Mouse (Mus musculus) CH12.LX (cell line): ENCODE results near the gene Arih2. TPM values are rescaled to one million over a fixed set of nuclear protein-coding genes. Genes with fewer than 3 reads are reported as not detected.

ENCODE experiments used
- DNase-seq: peaks from one replicate; pipeline ENCODE4 v3.0.0-alpha.2; 2013; ENCODE audit errors: extremely low read depth
- H3K27ac ChIP-seq: 2 replicates; pipeline ENCODE4 v1.5.1; 2012; ENCODE audit warnings: low read depth, mild to moderate bottlenecking, control low read depth, moderate library complexity; ENCODE audit not compliant: insufficient read depth
- H3K27me3 ChIP-seq: replicated peaks from 2 replicates; pipeline ENCODE3; 2012; ENCODE audit warnings: inconsistent platforms
- H3K36me3 ChIP-seq, 2 experiments: replicated peaks in 1 of 2; 2 replicates each; pipeline versions ENCODE3 to v1.6.1; 2012; ENCODE audit warnings: inconsistent platforms in 1 of 2, low read length in 1 of 2, mild to moderate bottlenecking in 1 of 2, mixed read lengths in 1 of 2, moderate library complexity in 1 of 2; ENCODE audit not compliant: control insufficient read depth in 1 of 2, insufficient read depth in 1 of 2
- H3K4me1 ChIP-seq, 2 experiments: 2 replicates each; pipeline ENCODE4 v1.6.1; 2012; ENCODE audit warnings: inconsistent platforms in 1 of 2, moderate library complexity in 1 of 2; ENCODE audit not compliant: insufficient read depth in 2 of 2, control insufficient read depth in 1 of 2
- H3K4me2 ChIP-seq: 2 replicates; pipeline ENCODE4 v1.6.1; 2012; ENCODE audit warnings: low read depth, mild to moderate bottlenecking, control low read depth; ENCODE audit not compliant: poor library complexity, insufficient read depth, severe bottlenecking
- H3K4me3 ChIP-seq, 3 experiments: fragments of 150-350 bp in 1 of 3; sonication (generic) in 1 of 3; replicated peaks in 1 of 3; 2 replicates each; pipeline versions ENCODE3 to v1.5.1; 2011 to 2012; ENCODE audit warnings: low read depth in 2 of 3, low read length in 2 of 3, mild to moderate bottlenecking in 2 of 3, moderate library complexity in 2 of 3, control low read depth in 1 of 3, improper control_type of control experiment in 1 of 3, inconsistent platforms in 1 of 3, mixed read lengths in 1 of 3; ENCODE audit not compliant: poor library complexity in 1 of 3
- H3K79me2 ChIP-seq: replicated peaks from 2 replicates; pipeline ENCODE4 v1.6.1; 2012; ENCODE audit warnings: mild to moderate bottlenecking, moderate library complexity; ENCODE audit not compliant: control insufficient read depth, poor library complexity, insufficient read depth, severe bottlenecking; ENCODE audit errors: extremely low read depth
- H3K9ac ChIP-seq: 2 replicates; pipeline ENCODE4 v1.6.1; 2012; ENCODE audit warnings: low read depth, mild to moderate bottlenecking, control low read depth, moderate library complexity; ENCODE audit not compliant: insufficient read depth
- H3K9me3 ChIP-seq: replicated peaks from 2 replicates; pipeline ENCODE3; 2012; ENCODE audit warnings: low read length, inconsistent platforms, mixed read lengths
- BHLHE40 ChIP-seq: IDR thresholded peaks from 2 replicates; pipeline ENCODE4 v1.6.1; 2011; ENCODE audit warnings: mild to moderate bottlenecking, low read depth, low read length, improper control_type of control experiment
- CHD1 ChIP-seq: IDR thresholded peaks from 2 replicates; pipeline ENCODE4 v1.6.1; 2012; ENCODE audit warnings: low read depth, low read length, improper control_type of control experiment, inconsistent platforms
- CHD2 ChIP-seq: IDR thresholded peaks from 2 replicates; pipeline ENCODE4 v1.6.1; 2011; ENCODE audit warnings: low read length, improper control_type of control experiment
- CTCF ChIP-seq, 2 experiments: IDR thresholded peaks in 1 of 2; conservative IDR thresholded peaks in 1 of 2; 2 replicates each; pipeline ENCODE4 v1.5.1; 2011 to 2012; ENCODE audit warnings: low read depth in 2 of 2, low read length in 2 of 2, improper control_type of control experiment in 1 of 2, inconsistent platforms in 1 of 2, mild to moderate bottlenecking in 1 of 2, moderate library complexity in 1 of 2
- E2F4 ChIP-seq: IDR thresholded peaks from 2 replicates; pipeline ENCODE4 v1.6.1; 2011; ENCODE audit warnings: low read depth, low read length, improper control_type of control experiment; ENCODE audit not compliant: insufficient replicate concordance
- ELF1 ChIP-seq: IDR thresholded peaks from 2 replicates; pipeline ENCODE4 v1.6.1; 2014; ENCODE audit warnings: low read depth, mild to moderate bottlenecking, inconsistent platforms, low read length, improper control_type of control experiment
- EP300 ChIP-seq: IDR thresholded peaks from 2 replicates; pipeline ENCODE4 v1.6.1; 2011; ENCODE audit warnings: low read length, improper control_type of control experiment
- ETS1 ChIP-seq: conservative IDR thresholded peaks from 2 replicates; pipeline ENCODE4 v1.6.1; 2012; ENCODE audit warnings: low read depth, mild to moderate bottlenecking, inconsistent platforms, low read length, improper control_type of control experiment, moderate library complexity
- GABPA ChIP-seq: IDR thresholded peaks from 2 replicates; pipeline ENCODE4 v1.6.1; 2012; ENCODE audit warnings: low read depth, low read length, improper control_type of control experiment, inconsistent platforms; ENCODE audit not compliant: insufficient replicate concordance
- HCFC1 ChIP-seq: IDR thresholded peaks from 2 replicates; pipeline ENCODE4 v1.6.1; 2012; ENCODE audit warnings: low read depth, mild to moderate bottlenecking, inconsistent platforms, low read length, improper control_type of control experiment
- IRF4 ChIP-seq: IDR thresholded peaks from 2 replicates; pipeline ENCODE4 v1.6.1; 2014; ENCODE audit warnings: low read depth, mild to moderate bottlenecking, inconsistent platforms, low read length, improper control_type of control experiment
- JUN ChIP-seq: IDR thresholded peaks from 2 replicates; pipeline ENCODE4 v1.6.1; 2011; ENCODE audit warnings: low read depth, mild to moderate bottlenecking, low read length, improper control_type of control experiment, moderate library complexity; ENCODE audit not compliant: insufficient read depth
- JUND ChIP-seq: conservative IDR thresholded peaks from 2 replicates; pipeline ENCODE4 v1.6.1; 2011; ENCODE audit warnings: low read depth, low read length, improper control_type of control experiment
- KAT2A ChIP-seq: IDR thresholded peaks from 2 replicates; pipeline ENCODE4 v1.6.1; 2012; ENCODE audit warnings: low read length, improper control_type of control experiment, inconsistent platforms; ENCODE audit not compliant: insufficient replicate concordance
- MAFK ChIP-seq: IDR thresholded peaks from 2 replicates; pipeline ENCODE4 v1.6.1; 2011; ENCODE audit warnings: low read length, improper control_type of control experiment; ENCODE audit not compliant: insufficient replicate concordance
- MAX ChIP-seq: IDR thresholded peaks from 2 replicates; pipeline ENCODE4 v1.6.1; 2011; ENCODE audit warnings: low read length, improper control_type of control experiment
- MAZ ChIP-seq: IDR thresholded peaks from 2 replicates; pipeline ENCODE4 v1.6.1; 2012; ENCODE audit warnings: low read depth, mild to moderate bottlenecking, inconsistent platforms, low read length, improper control_type of control experiment, moderate library complexity
- MEF2A ChIP-seq: IDR thresholded peaks from 2 replicates; pipeline ENCODE4 v1.6.1; 2014; ENCODE audit warnings: low read depth, mild to moderate bottlenecking, inconsistent platforms, low read length, improper control_type of control experiment, borderline replicate concordance
- MXI1 ChIP-seq: IDR thresholded peaks from 2 replicates; pipeline ENCODE4 v1.6.1; 2011; ENCODE audit warnings: mild to moderate bottlenecking, low read depth, low read length, improper control_type of control experiment
- MYC ChIP-seq: IDR thresholded peaks from 2 replicates; pipeline ENCODE4 v1.6.1; 2011; ENCODE audit warnings: low read depth, mild to moderate bottlenecking, improper control_type of control experiment, low read length
- NELFE ChIP-seq: IDR thresholded peaks from 2 replicates; pipeline ENCODE4 v1.6.1; 2011; ENCODE audit warnings: low read depth, low read length, improper control_type of control experiment
- NRF1 ChIP-seq: IDR thresholded peaks from 2 replicates; pipeline ENCODE4 v1.6.1; 2014; ENCODE audit warnings: low read depth, mild to moderate bottlenecking, inconsistent platforms, low read length, improper control_type of control experiment, moderate library complexity
- PAX5 ChIP-seq: IDR thresholded peaks from 2 replicates; pipeline ENCODE4 v1.6.1; 2012; ENCODE audit warnings: low read length, inconsistent platforms, mixed read lengths
- POLR2A ChIP-seq: IDR thresholded peaks from 2 replicates; pipeline ENCODE4 v1.6.1; 2011; ENCODE audit warnings: low read depth, mild to moderate bottlenecking, improper control_type of control experiment, low read length
- POLR2AphosphoS2 ChIP-seq: IDR thresholded peaks from 2 replicates; pipeline ENCODE4 v1.6.1; 2011; ENCODE audit warnings: low read depth, low read length, improper control_type of control experiment
- RAD21 ChIP-seq: IDR thresholded peaks from 2 replicates; pipeline ENCODE4 v1.6.1; 2011; ENCODE audit warnings: low read depth, mild to moderate bottlenecking, low read length, improper control_type of control experiment, moderate library complexity
- RCOR1 ChIP-seq: conservative IDR thresholded peaks from 2 replicates; pipeline ENCODE4 v1.6.1; 2012; ENCODE audit warnings: low read depth, mild to moderate bottlenecking, inconsistent platforms, low read length, improper control_type of control experiment
- SIN3A ChIP-seq: IDR thresholded peaks from 2 replicates; pipeline ENCODE4 v1.6.1; 2012; ENCODE audit warnings: low read length, improper control_type of control experiment, inconsistent platforms
- SMC3 ChIP-seq: IDR thresholded peaks from 2 replicates; pipeline ENCODE4 v1.6.1; 2011; ENCODE audit warnings: low read depth, low read length, improper control_type of control experiment
- TCF12 ChIP-seq: IDR thresholded peaks from 2 replicates; pipeline ENCODE4 v1.6.1; 2014; ENCODE audit warnings: low read depth, mild to moderate bottlenecking, inconsistent platforms, low read length, improper control_type of control experiment
- UBTF ChIP-seq: IDR thresholded peaks from 2 replicates; pipeline ENCODE4 v1.6.1; 2012; ENCODE audit warnings: low read depth, mild to moderate bottlenecking, inconsistent platforms, low read length, improper control_type of control experiment, moderate library complexity
- USF1 ChIP-seq: IDR thresholded peaks from 2 replicates; pipeline ENCODE4 v1.6.1; 2014; ENCODE audit warnings: low read depth, mild to moderate bottlenecking, inconsistent platforms, low read length, improper control_type of control experiment
- USF2 ChIP-seq: conservative IDR thresholded peaks from 2 replicates; pipeline ENCODE4 v1.6.1; 2011; ENCODE audit warnings: low read depth, low read length, improper control_type of control experiment
- ZC3H11A ChIP-seq: IDR thresholded peaks from 2 replicates; pipeline ENCODE4 v1.6.1; 2012; ENCODE audit warnings: low read depth, mild to moderate bottlenecking, inconsistent platforms, low read length, improper control_type of control experiment
- ZKSCAN1 ChIP-seq: IDR thresholded peaks from 2 replicates; pipeline ENCODE4 v1.6.1; 2012; ENCODE audit warnings: low read depth, inconsistent platforms, low read length, improper control_type of control experiment, borderline replicate concordance
- ZMIZ1 ChIP-seq: IDR thresholded peaks from 2 replicates; pipeline ENCODE4 v1.6.1; 2012; ENCODE audit warnings: low read depth, mild to moderate bottlenecking, inconsistent platforms, low read length, improper control_type of control experiment
- ZNF384 ChIP-seq: IDR thresholded peaks from 2 replicates; pipeline ENCODE4 v1.6.1; 2012; ENCODE audit warnings: low read depth, low read length, improper control_type of control experiment, inconsistent platforms
- dilution Hi-C: fragments of 300-500 bp; cut with MboI; formaldehyde crosslinking; loops from 2 replicates; pipeline ENCODE4 v1.14.3; 2020; ENCODE audit warnings: low sequenced_read_pairs; ENCODE audit not compliant: extremely low pct_unique_long_range_greater_than_20kb, extremely low pct_ligation_motif_present
- in situ Hi-C: fragments of 300-500 bp; cut with MboI; formaldehyde crosslinking; loops from 3 replicates; pipeline ENCODE4 v1.14.3; 2019; ENCODE audit warnings: low sequenced_read_pairs, low pct_ligation_motif_present, low pct_unique_long_range_greater_than_20kb, mixed read lengths
- polyA plus RNA-seq: library from polyadenylated mRNA; unstranded; fragments of >175 nt; gene quantifications from 2 replicates; pipeline ENCODE4 v1.2.1, GENCODE M21; 2012; ENCODE audit warnings: low read depth; ENCODE audit not compliant: insufficient read length
- total RNA-seq, 2 experiments: library from RNA; depleted of rRNA; stranded (reverse); fragments of 300-350 nt in 1 of 2; fragments of >200 nt in 1 of 2; gene quantifications; 2 replicates each; pipeline ENCODE4 v1.2.3; 2012 to 2014

Arih2 gene
- total and polyA plus RNA-seq, 3 experiments = 29.0 to 35.3 (median 33.5) TPM

DNA sequence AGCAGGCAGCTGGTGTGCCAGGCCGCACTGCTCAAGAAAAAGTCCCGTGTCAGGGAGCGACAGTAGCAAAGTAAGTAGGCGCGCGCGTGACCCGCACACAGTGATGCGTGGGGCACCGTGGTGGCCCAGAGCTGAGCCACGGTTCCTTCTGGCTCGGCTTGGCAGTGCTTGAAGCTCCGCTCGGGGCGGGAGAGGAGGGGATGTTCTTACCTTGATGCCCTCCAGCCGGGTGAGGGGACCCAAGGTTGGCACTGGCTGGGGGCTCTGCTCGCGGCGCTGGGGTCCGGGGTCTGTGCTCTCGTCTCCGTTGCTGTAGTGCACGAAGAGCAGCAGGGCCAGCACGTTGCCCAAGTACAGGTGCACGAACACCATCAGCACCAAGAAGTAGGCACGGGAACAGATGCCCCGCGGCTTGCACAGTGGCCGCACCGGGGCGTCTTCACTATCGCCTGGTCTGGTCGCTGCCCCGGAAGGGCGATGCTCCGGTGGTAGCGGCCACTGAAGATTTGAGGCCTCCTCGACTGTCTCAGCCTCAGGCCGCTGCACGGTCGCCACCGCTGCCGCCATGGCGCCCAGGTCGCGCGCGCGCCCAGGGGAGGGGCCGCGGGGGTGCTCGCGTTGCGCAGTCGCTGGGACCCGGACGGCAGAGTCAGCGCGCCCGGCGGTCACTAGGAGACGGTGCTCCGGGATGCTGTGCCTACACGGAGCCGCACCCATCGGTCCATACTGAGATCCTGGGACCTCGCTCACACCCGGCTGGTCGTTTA is 52.0 kb downstream of the Arih2 start, which contains the start of gene P4htm:
Gene P4htm, minus strand, starts transcription at position 670 of the 767 bp plus-strand sequence.
- peak; percentile 60 for DNase-seq
- Histone ChIP-seq H3K27ac (no peak within 1 kb of the TSS), H3K4me1 (peaks cover 0 to 19% of the 10 kb centered on the region in 2 experiments; a peak in 2 of 4 replicates), H3K36me3 (peaks cover 2 to 29% of the 10 kb centered on the region in 2 experiments), H3K27me3 (no peaks in the 10 kb centered on the region), H3K9ac (peak within 1 kb of the TSS; percentile 63), H3K9me3 (no peaks in the 10 kb centered on the region), H3K4me2 (peak within 1 kb of the TSS; percentile 91), H3K4me3 (peak within 1 kb of the TSS; percentile 62 to 72 (median 70)), H3K79me2 (no peaks in the 10 kb centered on the region)
- in situ Hi-C loops = no loop called here
- dilution Hi-C loops = no loop called here
- TF ChIP-seq E2F4 (no peak), USF1 (no peak), ZKSCAN1 (no peak), ELF1 (no peak; the same call in 1 of the 2 replicates), USF2 (no peak), JUND (no peak), TCF12 (peak; percentile 74), MAZ (peak; percentile 71; the same call in 1 of the 2 replicates), KAT2A (0 out of 2 replicates have a peak, but pooled peaks have one; percentile 18), SMC3 (no peak), RCOR1 (no peak), MAFK (no peak), BHLHE40 (peak; percentile 10; the same call in 1 of the 2 replicates), ZMIZ1 (no peak; the same call in 1 of the 2 replicates), MYC (no peak), POLR2AphosphoS2 (no peak), GABPA (no peak), MEF2A (0 out of 2 replicates have a peak, but pooled peaks have one; percentile 20), IRF4 (peak; percentile 26; the same call in 1 of the 2 replicates), JUN (no peak), ZNF384 (no peak), SIN3A (no peak), MAX (no peak), ETS1 (no peak), NELFE (peak; percentile 76), CTCF (conservative IDR thresholded peaks at IDR 0.05 in 1 of 2, IDR thresholded peaks at IDR 0.05 in 1 of 2; ENCODE audit: low read depth in 2 of 2, low read length in 2 of 2) (no peak), NRF1 (peak; percentile 84), CHD2 (no peak), HCFC1 (no peak; the same call in 1 of the 2 replicates), PAX5 (no peak), ZC3H11A (no peak), MXI1 (peak; percentile 53; the same call in 1 of the 2 replicates), EP300 (no peak), RAD21 (no peak), UBTF (no peak; the same call in 1 of the 2 replicates), CHD1 (no peak), POLR2A (peak; percentile 82)
